In genomic region chr12:9587732-9588131, GRCm38 (mm10) we compare ENCODE assay signal across 27 mouse cellular contexts. TPM values are rescaled to one million over a fixed set of nuclear protein-coding genes. Genes with fewer than 3 reads are reported as not detected.
"Had no signal": no experiment of that assay in that cellular context is flagged by ENCODE, and none has a peak within 500 bp of the region (broad histone marks: within the 10 kb centered on the region; RNA-seq: fewer than 3 reads in every experiment).

No protein-coding gene starts in this region.

- H3K36me3 ChIP-seq: embryonic facial prominence, embryonic 10.5 days; embryonic facial prominence, embryonic 12.5 days; embryonic facial prominence, embryonic 13.5 days; embryonic facial prominence, embryonic 15.5 days; forebrain, embryonic 10.5 days; forebrain, embryonic 12.5 days; forebrain, embryonic 15.5 days had no signal

- H3K9me3 ChIP-seq: embryonic facial prominence, embryonic 10.5 days; embryonic facial prominence, embryonic 12.5 days; embryonic facial prominence, embryonic 13.5 days; embryonic facial prominence, embryonic 15.5 days; forebrain, embryonic 10.5 days; forebrain, embryonic 12.5 days; forebrain, embryonic 13.5 days; forebrain, embryonic 15.5 days had no signal

- ATAC-seq: forebrain, embryonic 13.5 days; forebrain, embryonic 14.5 days; forebrain, embryonic 15.5 days; forebrain, embryonic 16.5 days; forebrain, postnatal 0 days had no signal

- H3K4me3 ChIP-seq: embryonic facial prominence, embryonic 10.5 days; embryonic facial prominence, embryonic 12.5 days; embryonic facial prominence, embryonic 13.5 days; embryonic facial prominence, embryonic 15.5 days; erythroblast, embryonic 14.5 days; forebrain, embryonic 10.5 days; forebrain, embryonic 12.5 days; forebrain, embryonic 13.5 days; forebrain, embryonic 15.5 days; gastrocnemius, adult 2 months had no signal

- H3K9ac ChIP-seq: embryonic facial prominence, embryonic 12.5 days; embryonic facial prominence, embryonic 13.5 days; embryonic facial prominence, embryonic 15.5 days; forebrain, embryonic 12.5 days; forebrain, embryonic 13.5 days; forebrain, embryonic 15.5 days; forebrain, postnatal 0 days had no signal

- H3K4me2 ChIP-seq: embryonic facial prominence, embryonic 12.5 days; embryonic facial prominence, embryonic 13.5 days; embryonic facial prominence, embryonic 15.5 days; forebrain, embryonic 12.5 days; forebrain, embryonic 13.5 days; forebrain, embryonic 15.5 days had no signal

- H3K27ac ChIP-seq: embryonic facial prominence, embryonic 10.5 days; embryonic facial prominence, embryonic 12.5 days; embryonic facial prominence, embryonic 13.5 days; embryonic facial prominence, embryonic 15.5 days; forebrain, embryonic 10.5 days; forebrain, embryonic 12.5 days; forebrain, embryonic 13.5 days; forebrain, embryonic 15.5 days; gastrocnemius, adult 2 months had no signal

- DNase-seq: cerebellum, adult 2 months; cerebellum, adult 8-10 months; cerebellum, adult 9-10 months; cerebellum, adult 9-11 months; cerebellum, postnatal 10 days; cerebellum, postnatal 14 days; cerebellum, postnatal 25 days; cerebellum, postnatal 36 days; embryo, embryonic 11 days; forebrain, postnatal 0 days; gastrocnemius, adult 2 months; gastrocnemius, postnatal 10 days; gastrocnemius, postnatal 14 days; gastrocnemius, postnatal 25 days; gastrocnemius, postnatal 36 days; heart, adult 18-20 months had no signal

RNA-seq across cellular contexts. Expression of gene Osr1, which starts 17.8 kb away (rescaled TPM):
- polyA plus RNA-seq: erythroblast, embryonic 14.5 days had no signal
